Mouse (Mus musculus): ENCODE measurements around the gene Smco4. TPM values are rescaled to one million over a fixed set of nuclear protein-coding genes. Genes with fewer than 3 reads are reported as not detected.

Smco4 gene
- polyA plus RNA-seq, 2 experiments = 1.4 to 5.8 TPM

GRCm38 (mm10) chr9:15525246-15525645, 32.0 kb downstream of the Smco4 start:
- DNase-seq (ENCODE audit: low read depth in 3 of 3, low spot score in 3 of 3) (no peak), ATAC-seq (ENCODE audit: insufficient read depth) (no peak)
- no peak overlapping the region for H3K4me2 ChIP-seq (ENCODE audit: low read depth)
- no peak overlapping the region for H3K9ac ChIP-seq (replicated peaks)
- 59% methylated on average over 8 of the region's 8 CpGs for WGBS (ENCODE audit: insufficient replicate concordance)
- TF ChIP-seq CTCF (IDR thresholded peaks at IDR 0.05; ENCODE audit: low read depth) = no peak
- no peak for TF ChIP-seq EP300 (IDR thresholded peaks at IDR 0.05; ENCODE audit: low read depth)
- no peak overlapping the region for H3K27ac ChIP-seq
- H3K36me3 ChIP-seq (replicated peaks; ENCODE audit: control insufficient read depth, insufficient read depth, low read depth) = no peaks in the 10 kb centered on the region
- no peaks in the 10 kb centered on the region for H3K27me3 ChIP-seq (ENCODE audit: control insufficient read depth, insufficient read depth, low read length)
- peaks cover 0 to 13% of the 10 kb centered on the region in 2 experiments; a peak in 2 of 4 replicates for H3K4me1 ChIP-seq (replicated peaks; ENCODE audit: control insufficient read depth in 2 of 2, insufficient read depth in 2 of 2, low read length in 1 of 2)
- no peak overlapping the region for H3K4me3 ChIP-seq (ENCODE audit: insufficient read depth in 1 of 2, low read depth in 2 of 2, low read length in 2 of 2)
- H3K9me3 ChIP-seq (ENCODE audit: control insufficient read depth, low read length) = no peaks in the 10 kb centered on the region

- Histone ChIP-seq H3K27ac (no peak overlapping the region), H3K27me3 (ENCODE audit: control insufficient read depth, insufficient read depth, low read length) (no peaks in the 10 kb centered on the region), H3K4me3 (ENCODE audit: insufficient read depth in 1 of 2, low read depth in 2 of 2, low read length in 2 of 2) (no peak overlapping the region), H3K36me3 (replicated peaks; ENCODE audit: control insufficient read depth, insufficient read depth, low read depth) (no peaks in the 10 kb centered on the region), H3K4me1 (replicated peaks; ENCODE audit: control insufficient read depth in 2 of 2, insufficient read depth in 2 of 2, low read length in 1 of 2) (peaks cover 0 to 18% of the 10 kb centered on the region in 2 experiments; a peak in 2 of 4 replicates), H3K9me3 (ENCODE audit: control insufficient read depth, low read length) (no peaks in the 10 kb centered on the region), H3K4me2 (ENCODE audit: low read depth) (no peak overlapping the region), H3K9ac (replicated peaks) (no peak overlapping the region)
- TF ChIP-seq CTCF (IDR thresholded peaks at IDR 0.05; ENCODE audit: low read depth) = no peak
- TF ChIP-seq EP300 (IDR thresholded peaks at IDR 0.05; ENCODE audit: low read depth) = no peak
- ATAC-seq (ENCODE audit: insufficient read depth) (no peak), DNase-seq (ENCODE audit: low read depth in 3 of 3, low spot score in 3 of 3) (no peak)
- 65% methylated on average over 7 of the region's 7 CpGs for WGBS (ENCODE audit: insufficient replicate concordance)
Observed at GRCm38 (mm10) chr9:15526539-15526938, 33.3 kb downstream of the Smco4 start.

DNA sequence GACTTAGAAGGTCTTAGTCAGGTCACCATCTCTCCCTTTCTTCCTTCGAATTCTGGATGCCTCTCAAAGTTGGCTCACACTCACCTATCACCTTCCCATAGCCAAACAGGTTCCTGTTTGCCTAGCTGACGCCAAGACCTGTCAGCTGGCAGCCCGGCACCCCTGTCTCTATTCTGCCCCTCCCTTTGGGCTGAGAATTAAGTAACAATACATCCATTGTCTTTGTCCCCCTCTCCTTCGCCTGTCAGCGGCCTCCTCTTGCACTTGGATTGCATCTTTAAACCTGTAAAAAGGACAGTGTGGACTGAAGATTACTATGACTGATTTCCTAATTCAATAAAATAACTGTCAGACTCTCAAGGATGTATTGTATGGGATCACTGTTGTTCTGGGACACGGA, 34.6 kb downstream of the Smco4 start:
- DNase-seq (ENCODE audit: low read depth in 3 of 3, low spot score in 3 of 3) (no peak), ATAC-seq (ENCODE audit: insufficient read depth) (no peak)
- H3K27me3 ChIP-seq (ENCODE audit: control insufficient read depth, insufficient read depth, low read length) = no peaks in the 10 kb centered on the region
- no peak overlapping the region for H3K4me2 ChIP-seq (ENCODE audit: low read depth)
- no peak overlapping the region for H3K9ac ChIP-seq (replicated peaks)
- no peak overlapping the region for H3K27ac ChIP-seq
- no peaks in the 10 kb centered on the region for H3K9me3 ChIP-seq (ENCODE audit: control insufficient read depth, low read length)
- WGBS (ENCODE audit: insufficient replicate concordance) = 72% methylated on average over 6 of the region's 6 CpGs
- no peak overlapping the region for H3K4me3 ChIP-seq (ENCODE audit: insufficient read depth in 1 of 2, low read depth in 2 of 2, low read length in 2 of 2)
- H3K36me3 ChIP-seq (replicated peaks; ENCODE audit: control insufficient read depth, insufficient read depth, low read depth) = no peaks in the 10 kb centered on the region
- TF ChIP-seq EP300 (IDR thresholded peaks at IDR 0.05; ENCODE audit: low read depth) = no peak
- TF ChIP-seq CTCF (IDR thresholded peaks at IDR 0.05; ENCODE audit: low read depth) = no peak
- H3K4me1 ChIP-seq (replicated peaks; ENCODE audit: control insufficient read depth in 2 of 2, insufficient read depth in 2 of 2, low read length in 1 of 2) = peaks cover 0 to 18% of the 10 kb centered on the region in 2 experiments; a peak in 2 of 4 replicates

GRCm38 (mm10) chr9:15528368-15528767, 35.1 kb downstream of the Smco4 start:
- no peak overlapping the region for H3K4me3 ChIP-seq (ENCODE audit: insufficient read depth in 1 of 2, low read depth in 2 of 2, low read length in 2 of 2)
- peaks cover 0 to 18% of the 10 kb centered on the region in 2 experiments; a peak in 2 of 4 replicates for H3K4me1 ChIP-seq (replicated peaks; ENCODE audit: control insufficient read depth in 2 of 2, insufficient read depth in 2 of 2, low read length in 1 of 2)
- H3K9me3 ChIP-seq (ENCODE audit: control insufficient read depth, low read length) = no peaks in the 10 kb centered on the region
- H3K27ac ChIP-seq = no peak overlapping the region
- TF ChIP-seq CTCF (IDR thresholded peaks at IDR 0.05; ENCODE audit: low read depth) = no peak
- no peaks in the 10 kb centered on the region for H3K27me3 ChIP-seq (ENCODE audit: control insufficient read depth, insufficient read depth, low read length)
- H3K4me2 ChIP-seq (ENCODE audit: low read depth) = no peak overlapping the region
- WGBS (ENCODE audit: insufficient replicate concordance) = 78% methylated on average over 7 of the region's 7 CpGs
- H3K9ac ChIP-seq (replicated peaks) = no peak overlapping the region
- no peak for DNase-seq (ENCODE audit: low read depth in 3 of 3, low spot score in 3 of 3)
- no peak for ATAC-seq (ENCODE audit: insufficient read depth)
- H3K36me3 ChIP-seq (replicated peaks; ENCODE audit: control insufficient read depth, insufficient read depth, low read depth) = no peaks in the 10 kb centered on the region

- no peak for TF ChIP-seq CTCF (IDR thresholded peaks at IDR 0.05; ENCODE audit: low read depth)
- no peak for TF ChIP-seq EP300 (IDR thresholded peaks at IDR 0.05; ENCODE audit: low read depth)
- Histone ChIP-seq H3K27ac (no peak overlapping the region), H3K4me3 (ENCODE audit: insufficient read depth in 1 of 2, low read depth in 2 of 2, low read length in 2 of 2) (no peak overlapping the region), H3K4me1 (replicated peaks; ENCODE audit: control insufficient read depth in 2 of 2, insufficient read depth in 2 of 2, low read length in 1 of 2) (peaks cover 0 to 18% of the 10 kb centered on the region in 2 experiments; a peak in 2 of 4 replicates), H3K27me3 (ENCODE audit: control insufficient read depth, insufficient read depth, low read length) (no peaks in the 10 kb centered on the region), H3K9ac (replicated peaks) (no peak overlapping the region), H3K4me2 (ENCODE audit: low read depth) (no peak overlapping the region), H3K9me3 (ENCODE audit: control insufficient read depth, low read length) (no peaks in the 10 kb centered on the region), H3K36me3 (replicated peaks; ENCODE audit: control insufficient read depth, insufficient read depth, low read depth) (no peaks in the 10 kb centered on the region)
- no peak for ATAC-seq (ENCODE audit: insufficient read depth)
- 59% methylated on average over 8 of the region's 8 CpGs for WGBS (ENCODE audit: insufficient replicate concordance)
- DNase-seq (ENCODE audit: low read depth in 3 of 3, low spot score in 3 of 3) = no peak
Observed at GRCm38 (mm10) chr9:15529275-15529964, 36.2 kb downstream of the Smco4 start.

Data from liver, embryonic 14.5 days (tissue).